Mouse (Mus musculus): ENCODE data around the gene Lcn2. TPM values are rescaled to one million over a fixed set of nuclear protein-coding genes. Genes with fewer than 3 reads are reported as not detected.

Lcn2 gene
- total RNA-seq (2015) = 3,591 and 4,679 TPM in 2 replicates
- total RNA-seq (2017) = 682 and 1,100 TPM in 2 replicates

DNA sequence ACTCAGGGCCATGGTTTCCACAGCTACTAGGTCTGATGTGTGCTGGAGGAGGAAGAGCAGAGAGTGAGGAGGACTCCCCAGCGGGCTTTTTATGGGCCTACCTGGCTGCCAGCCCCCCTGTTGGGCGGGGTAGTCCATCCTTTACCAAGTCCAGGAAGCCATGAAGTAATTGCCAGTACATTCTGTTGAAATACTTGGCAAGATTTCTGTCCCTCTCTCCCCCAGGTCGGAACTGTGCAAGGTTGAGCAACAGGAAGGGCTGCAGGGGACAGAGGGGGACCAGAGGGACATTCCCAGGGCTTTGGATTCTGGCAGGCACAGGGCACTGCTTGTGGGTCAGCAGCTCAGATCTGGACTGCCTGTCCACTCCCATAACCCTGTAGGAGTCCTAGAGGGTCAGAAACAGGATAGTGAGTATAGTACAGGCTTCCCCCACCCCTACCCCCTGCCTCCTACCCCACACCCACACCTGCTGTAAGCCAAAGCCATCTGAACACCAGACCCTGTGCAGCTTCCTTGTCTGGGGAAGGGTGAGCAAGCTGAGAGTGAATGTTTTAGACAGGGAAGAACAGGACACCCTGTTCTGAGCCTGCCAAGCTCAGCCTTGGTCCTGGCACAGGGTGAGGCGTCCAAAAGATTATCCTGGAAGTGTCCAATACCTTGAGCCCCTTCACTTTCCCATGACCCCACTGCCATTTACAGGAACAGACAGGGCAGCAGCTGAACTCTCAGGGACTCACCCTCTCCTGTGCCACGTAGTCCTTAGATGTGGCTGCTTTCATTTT, at the start of gene Lcn2:
TSS of gene Lcn2 (minus strand) at position 547 of the 785 bp plus-strand sequence.
- peak; percentile 73 for ATAC-seq (ENCODE audit: poor library complexity, severe bottlenecking)

- no peak for ATAC-seq (ENCODE audit: poor library complexity, severe bottlenecking)
Observed at GRCm38 (mm10) chr2:32437612-32438166, 49.6 kb upstream of the Lcn2 start.

GRCm38 (mm10) chr2:32436686-32437372, 48.8 kb upstream of the Lcn2 start:
- ATAC-seq (ENCODE audit: poor library complexity, severe bottlenecking) = no peak

DNA sequence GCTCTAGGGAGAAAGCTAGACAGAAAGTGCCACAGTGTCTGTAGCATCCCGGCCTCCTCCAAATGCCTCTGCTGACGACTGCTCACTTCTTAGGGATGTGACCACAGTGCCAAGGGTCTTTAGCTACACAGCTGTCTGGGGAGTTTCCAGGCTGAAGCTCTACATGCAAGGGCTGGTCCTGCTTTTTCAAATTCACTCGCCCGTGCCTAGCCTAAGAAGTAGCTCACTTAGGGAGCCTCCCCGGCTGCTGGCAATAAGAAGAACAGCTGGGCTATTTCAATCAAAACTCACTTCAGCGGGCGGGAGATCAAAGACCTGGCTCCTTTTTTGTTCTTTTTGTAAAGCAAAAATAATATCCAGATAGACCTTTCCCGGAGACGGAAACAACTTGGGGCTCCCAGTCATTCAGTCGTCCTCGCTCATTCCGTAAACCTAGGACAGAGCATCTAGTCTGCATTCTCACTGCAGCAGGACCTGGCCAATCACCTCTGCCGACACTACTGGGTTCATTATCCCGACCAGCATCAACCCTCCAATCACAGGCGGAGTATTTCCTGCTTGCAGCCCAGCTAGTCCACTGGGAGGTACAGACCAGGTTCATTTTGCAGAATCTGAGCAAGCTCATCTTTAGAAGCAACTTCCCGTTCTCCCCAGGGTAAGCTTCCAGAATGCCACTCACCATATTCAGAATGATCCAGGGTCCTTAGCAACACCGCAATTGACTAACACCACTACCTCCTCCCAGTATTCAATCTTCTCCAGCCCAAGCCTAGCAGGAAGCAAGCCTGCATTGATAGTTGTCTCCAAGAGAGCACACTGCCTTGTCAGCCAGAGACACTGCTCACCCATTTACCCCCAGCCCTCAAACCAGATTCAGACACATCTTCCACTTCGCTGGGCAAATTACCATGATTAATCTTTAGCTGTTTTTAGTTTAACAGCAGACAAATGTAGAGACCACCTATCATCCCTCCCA, 42.9 kb upstream of the Lcn2 start:
- no peak for ATAC-seq (ENCODE audit: poor library complexity, severe bottlenecking)

- no peak for ATAC-seq (ENCODE audit: poor library complexity, severe bottlenecking)
Observed at GRCm38 (mm10) chr2:32429215-32429891, 41.3 kb upstream of the Lcn2 start.

- peak; percentile 28 for ATAC-seq (ENCODE audit: poor library complexity, severe bottlenecking)
Observed at GRCm38 (mm10) chr2:32428262-32428722, 40.2 kb upstream of the Lcn2 start.

DNA sequence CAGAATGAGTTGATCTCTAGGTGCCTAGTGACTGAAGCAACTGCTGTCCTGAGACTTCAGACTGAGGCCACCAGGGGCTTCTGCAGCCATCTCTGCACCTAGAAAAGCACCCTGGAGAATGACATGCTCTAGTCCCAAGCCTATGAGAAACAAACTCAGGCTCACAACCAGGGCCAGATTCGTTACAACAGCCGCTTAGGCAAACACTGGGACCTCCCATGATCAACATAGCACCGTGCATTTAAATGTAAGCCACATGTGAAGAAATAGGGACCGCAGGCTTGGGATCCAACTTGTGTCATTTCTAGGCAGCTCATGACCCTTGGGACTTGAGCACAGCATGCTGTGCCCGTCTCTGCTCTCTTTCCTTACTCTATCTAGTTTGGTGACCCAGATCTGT, 39.7 kb upstream of the Lcn2 start:
- ATAC-seq (ENCODE audit: poor library complexity, severe bottlenecking) = no peak

- ATAC-seq (ENCODE audit: poor library complexity, severe bottlenecking) = no peak
Observed at GRCm38 (mm10) chr2:32426141-32426540, 38.1 kb upstream of the Lcn2 start.

DNA sequence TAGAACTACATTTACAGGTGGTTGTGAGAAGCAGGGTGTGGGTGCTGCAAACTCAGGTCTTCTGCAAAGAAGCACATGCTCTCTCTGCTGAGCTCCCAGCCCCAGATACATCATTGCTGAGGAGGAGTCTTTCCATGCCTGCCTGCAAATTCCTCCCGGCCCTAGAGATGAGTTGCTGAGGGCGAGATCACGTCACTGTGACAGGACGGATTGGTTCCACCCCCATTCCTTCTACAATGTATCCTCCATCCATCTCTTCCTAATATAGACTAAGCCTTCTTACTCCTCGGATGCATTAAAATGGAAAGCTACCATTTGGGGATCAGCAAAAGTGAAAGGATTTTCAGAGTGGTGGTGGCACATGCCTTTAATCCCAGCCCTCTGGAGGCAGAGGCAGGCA, 37.5 kb upstream of the Lcn2 start:
- ATAC-seq (ENCODE audit: poor library complexity, severe bottlenecking) = no peak

DNA sequence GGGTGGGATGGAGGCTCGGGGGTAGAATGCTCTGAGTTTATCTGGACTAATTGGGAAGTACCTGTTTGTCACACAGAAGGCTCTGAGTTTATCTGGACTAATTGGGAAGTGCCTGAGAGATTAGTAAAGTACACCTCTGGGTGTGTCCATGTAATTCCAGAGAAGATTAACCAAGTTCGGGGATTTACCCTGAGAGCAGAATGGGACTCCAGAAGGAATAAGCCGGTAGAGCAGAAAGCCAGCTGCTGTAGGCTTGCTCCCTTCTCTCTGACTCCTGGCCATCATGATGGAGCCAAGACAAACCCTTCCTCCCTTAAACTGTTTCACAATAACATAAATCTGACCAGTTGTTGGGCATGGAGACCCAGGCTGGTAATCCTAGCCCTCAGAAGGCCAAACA, 36.7 kb upstream of the Lcn2 start:
- ATAC-seq (ENCODE audit: poor library complexity, severe bottlenecking) = no peak

DNA sequence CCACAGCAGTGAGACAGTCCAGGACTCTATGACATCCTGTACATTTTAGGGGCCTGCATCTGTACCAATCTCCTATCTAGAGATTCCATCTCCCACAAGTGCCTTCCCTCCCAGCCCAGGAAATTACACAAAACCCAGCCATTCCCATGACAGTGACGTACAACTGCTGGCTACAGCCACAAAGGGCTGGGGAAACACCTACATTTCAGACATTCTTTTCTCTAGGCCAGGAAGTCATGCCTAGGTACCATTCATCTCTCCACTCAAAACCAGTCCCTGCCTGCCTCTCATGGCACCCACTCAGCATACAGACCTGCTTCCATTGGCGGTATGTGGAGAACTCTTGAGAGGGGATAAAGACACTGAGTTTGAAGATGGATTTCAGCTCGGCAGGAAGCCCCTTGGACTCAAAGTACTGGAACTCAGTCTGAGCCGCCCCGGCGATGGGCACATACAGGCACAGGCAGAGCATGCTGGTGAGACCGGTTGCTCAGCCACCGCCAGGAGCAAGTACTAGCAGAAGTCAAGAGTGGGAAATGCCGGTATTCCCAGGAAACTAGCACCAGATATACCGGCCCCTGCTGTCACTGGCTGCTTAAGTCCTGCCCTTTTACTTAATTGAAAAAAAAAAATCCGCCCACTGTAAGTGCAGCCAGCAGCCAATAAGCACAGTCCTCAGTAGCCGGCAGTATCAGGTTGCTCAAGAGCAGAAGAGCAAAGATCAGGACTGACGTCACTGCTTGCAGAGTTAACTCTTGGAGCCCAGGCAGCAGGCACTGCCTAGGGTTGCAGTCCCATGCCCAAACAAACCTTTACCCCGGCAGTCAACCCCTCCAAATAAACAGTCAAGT, 35.7 kb upstream of the Lcn2 start:
- peak; percentile 85 for ATAC-seq (ENCODE audit: poor library complexity, severe bottlenecking)

- no peak for ATAC-seq (ENCODE audit: poor library complexity, severe bottlenecking)
Observed at GRCm38 (mm10) chr2:32421851-32422251, 33.8 kb upstream of the Lcn2 start.

DNA sequence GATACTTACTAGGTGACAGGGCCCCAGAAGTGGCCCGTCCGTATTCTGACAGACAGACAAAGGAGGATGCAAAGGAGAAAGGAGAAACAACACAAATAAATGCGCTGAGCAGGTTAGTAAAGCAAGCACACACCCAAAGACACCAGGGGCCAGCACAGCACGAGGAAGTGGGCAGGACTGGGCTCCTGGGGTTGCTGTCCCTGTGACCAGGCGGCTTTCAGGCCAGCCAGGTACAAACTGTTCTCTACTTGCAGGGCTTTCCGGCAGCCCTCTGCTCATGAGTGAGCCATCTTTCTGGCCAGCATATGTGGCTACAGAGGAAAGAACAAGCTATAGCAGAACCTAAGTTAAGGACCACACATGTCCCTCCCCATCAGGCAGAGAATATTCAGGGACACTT, 32.6 kb upstream of the Lcn2 start:
- ATAC-seq (ENCODE audit: poor library complexity, severe bottlenecking) = no peak

DNA sequence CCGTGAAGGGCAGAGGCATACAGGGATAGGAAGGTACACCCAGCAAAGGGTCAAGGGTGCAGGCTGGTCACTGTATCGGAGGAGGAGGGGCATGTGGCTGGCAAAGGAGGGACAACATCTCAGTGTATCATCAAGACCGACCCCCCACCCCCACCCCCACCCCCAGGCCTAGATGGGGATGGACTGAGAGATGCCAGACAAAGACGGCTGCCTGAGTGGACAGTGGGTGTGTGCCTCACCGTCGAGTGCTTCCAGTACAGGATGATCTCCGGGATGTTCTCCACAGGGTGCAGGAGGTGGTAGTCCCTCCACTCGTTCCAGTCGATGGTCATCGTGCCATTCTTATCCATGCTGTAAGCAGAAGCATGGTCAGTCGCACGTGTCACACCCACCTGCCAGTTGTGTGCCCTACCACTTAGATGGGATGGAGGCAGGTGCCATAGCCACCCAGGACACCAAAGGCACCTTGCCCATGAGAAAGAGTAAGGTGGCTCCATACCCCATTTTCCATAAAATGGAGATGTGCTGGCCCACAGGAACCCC, 32.1 kb upstream of the Lcn2 start:
- no peak for ATAC-seq (ENCODE audit: poor library complexity, severe bottlenecking)

- ATAC-seq (ENCODE audit: poor library complexity, severe bottlenecking) = no peak
Observed at GRCm38 (mm10) chr2:32419359-32419758, 31.3 kb upstream of the Lcn2 start.

DNA sequence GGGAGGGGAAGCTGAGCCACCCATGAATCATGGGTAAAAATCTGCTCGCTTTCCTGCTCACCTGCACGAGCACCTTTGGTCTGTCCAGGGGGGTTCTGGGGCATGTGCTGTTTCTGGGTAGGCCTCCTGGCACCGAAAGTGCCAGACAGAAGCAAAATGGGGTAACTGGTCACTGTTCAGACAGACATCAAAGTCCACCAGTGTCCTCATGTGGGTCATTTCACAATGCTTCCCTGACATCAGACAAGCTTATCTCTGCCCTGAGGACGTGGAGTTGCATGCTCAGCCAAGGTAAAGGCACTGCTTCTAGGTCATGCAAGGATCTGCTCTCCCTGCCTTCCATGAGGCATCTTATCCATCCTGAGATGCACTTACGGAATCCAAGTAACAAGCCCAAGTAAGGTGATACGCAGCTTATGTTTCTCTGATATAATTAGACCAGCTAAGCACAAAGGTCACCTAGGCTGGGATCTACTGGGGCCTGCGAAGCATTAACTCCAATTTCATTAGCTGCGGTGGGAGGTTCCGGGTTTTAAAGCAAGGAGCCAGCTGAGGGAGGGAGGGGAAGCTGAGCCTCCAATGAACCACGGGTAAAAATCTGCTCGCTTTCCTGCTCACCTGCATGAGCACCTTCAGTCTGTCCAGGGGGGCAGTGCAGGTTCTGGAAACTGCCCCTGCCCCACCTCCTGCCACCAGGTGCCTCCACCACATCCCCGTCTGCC, 30.5 kb upstream of the Lcn2 start:
- no peak for ATAC-seq (ENCODE audit: poor library complexity, severe bottlenecking)

- ATAC-seq (ENCODE audit: poor library complexity, severe bottlenecking) = no peak
Observed at GRCm38 (mm10) chr2:32417486-32417885, 29.4 kb upstream of the Lcn2 start.

DNA sequence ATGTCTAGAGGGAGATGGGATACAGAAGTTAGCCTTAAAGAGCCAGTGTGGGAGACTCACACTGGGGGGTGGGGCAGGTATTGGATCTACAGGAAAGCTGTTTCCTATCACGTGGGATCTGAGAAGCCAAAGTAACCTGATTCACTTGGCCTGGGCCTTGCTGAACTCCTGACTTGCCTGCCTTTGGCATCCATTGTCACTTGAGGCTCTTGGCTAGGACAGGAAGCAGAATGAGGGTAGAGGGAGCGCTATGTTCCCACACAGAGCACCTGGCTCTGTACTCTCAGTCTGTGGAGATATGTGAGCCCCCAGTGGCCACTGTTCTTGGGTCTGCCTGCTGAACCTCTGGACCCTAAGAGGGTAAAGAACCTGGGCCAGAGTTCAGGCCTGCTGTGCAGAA, 28.5 kb upstream of the Lcn2 start:
- no peak for ATAC-seq (ENCODE audit: poor library complexity, severe bottlenecking)
